ENCODE assay signal across 9 mouse cellular contexts in genomic region chr7:45155590-45155989, GRCm38 (mm10). TPM values are rescaled to one million over a fixed set of nuclear protein-coding genes. Genes with fewer than 3 reads are reported as not detected.
DNase-seq lines count a peak whose midpoint lies in the region; ATAC-seq and TF ChIP-seq lines count a peak whose summit lies in the region.
"Had no signal": no experiment of that assay in that cellular context is flagged by ENCODE, and none has a peak within 500 bp of the region (broad histone marks: within the 10 kb centered on the region; RNA-seq: fewer than 3 reads in every experiment).

No protein-coding gene starts in this region.

- WGBS in kidney, postnatal 0 days, result 86% methylated on average over 9 of the region's 9 CpGs
- WGBS in embryonic facial prominence, embryonic 14.5 days, result 88% methylated on average over 9 of the region's 9 CpGs
- WGBS in midbrain, postnatal 0 days, result 87% methylated on average over 9 of the region's 9 CpGs

- no peaks in the 10 kb centered on the region for H3K27me3 ChIP-seq in kidney, postnatal 0 days (ENCODE audit: insufficient read depth, low read length)
- H3K27me3 ChIP-seq in embryonic facial prominence, embryonic 14.5 days (replicated peaks; ENCODE audit: control insufficient read depth, insufficient read depth, low read length), result no peaks in the 10 kb centered on the region
- no peaks in the 10 kb centered on the region for H3K27me3 ChIP-seq in midbrain, postnatal 0 days (ENCODE audit: insufficient read depth, low read length)

- H3K36me3 ChIP-seq in kidney, postnatal 0 days (ENCODE audit: insufficient read depth, low read length), result peaks cover 13% of the 10 kb centered on the region; the same call in 1 of the 2 replicates
- H3K36me3 ChIP-seq in embryonic facial prominence, embryonic 14.5 days (ENCODE audit: control insufficient read depth, insufficient read depth, low read length), result peaks cover 37% of the 10 kb centered on the region; the same call in 1 of the 2 replicates
- peaks cover 28% of the 10 kb centered on the region for H3K36me3 ChIP-seq in midbrain, postnatal 0 days (ENCODE audit: insufficient read depth, low read length)

- 0 out of 2 replicates have a peak overlapping the region, but pooled peaks have one; percentile 73 for H3K4me2 ChIP-seq in kidney, postnatal 0 days (ENCODE audit: low read length)
- H3K4me2 ChIP-seq in embryonic facial prominence, embryonic 14.5 days (ENCODE audit: low read depth, low read length), result peak overlapping the region; percentile 86
- H3K4me2 ChIP-seq in midbrain, postnatal 0 days (ENCODE audit: low read depth, low read length, poor library complexity, severe bottlenecking), result peak overlapping the region; percentile 69

- H3K4me3 ChIP-seq in kidney, postnatal 0 days (replicated peaks; ENCODE audit: low read depth, low read length), result no peak overlapping the region
- H3K4me3 ChIP-seq in embryonic facial prominence, embryonic 14.5 days (ENCODE audit: low read depth, low read length), result no peak overlapping the region
- no peak overlapping the region for H3K4me3 ChIP-seq in midbrain, postnatal 0 days (ENCODE audit: low read depth, low read length)

- no peak for ATAC-seq in kidney, postnatal 0 days (replicated peaks; ENCODE audit: low FRiP score, low read depth)
- no peak for ATAC-seq in embryonic facial prominence, embryonic 14.5 days (ENCODE audit: low read depth)
- ATAC-seq in midbrain, postnatal 0 days (ENCODE audit: low FRiP score), result no peak

- TF ChIP-seq CTCF in kidney, postnatal 0 days (IDR thresholded peaks at IDR 0.05; ENCODE audit: low read depth), result no peak
- TF ChIP-seq CTCF in midbrain, postnatal 0 days (IDR thresholded peaks at IDR 0.05), result no peak

- H3K9me3 ChIP-seq in kidney, postnatal 0 days (replicated peaks; ENCODE audit: low read length), result no peaks in the 10 kb centered on the region
- H3K9me3 ChIP-seq in embryonic facial prominence, embryonic 14.5 days (ENCODE audit: control insufficient read depth, low read length), result no peaks in the 10 kb centered on the region
- H3K9me3 ChIP-seq in midbrain, postnatal 0 days (ENCODE audit: low read length), result no peaks in the 10 kb centered on the region

- peaks cover 5% of the 10 kb centered on the region for H3K4me1 ChIP-seq in kidney, postnatal 0 days (replicated peaks; ENCODE audit: insufficient read depth, low read length)
- peaks cover 11% of the 10 kb centered on the region for H3K4me1 ChIP-seq in embryonic facial prominence, embryonic 14.5 days (ENCODE audit: control insufficient read depth, insufficient read depth, low read length)
- no peaks in the 10 kb centered on the region for H3K4me1 ChIP-seq in midbrain, postnatal 0 days (ENCODE audit: insufficient read depth, low read length)

- peak; percentile 54 for DNase-seq in cerebellum, adult 11-12 months
- no peak for DNase-seq in cerebellum, adult 11 months
- DNase-seq in kidney, postnatal 0 days (ENCODE audit: low spot score), result no peak
- DNase-seq in kidney, postnatal 14 days, result no peak
- no peak for DNase-seq in embryonic facial prominence, embryonic 14.5 days (ENCODE audit: low spot score)
- DNase-seq in midbrain, postnatal 0 days (ENCODE audit: low spot score), result no peak
- DNase-seq in adrenal gland, adult (ENCODE audit: inconsistent age in 2 of 2, low spot score in 1 of 2), result no peak
- no peak for DNase-seq in urinary bladder, adult 2 months (ENCODE audit: low spot score)

- no peak overlapping the region for H3K27ac ChIP-seq in kidney, postnatal 0 days
- H3K27ac ChIP-seq in embryonic facial prominence, embryonic 14.5 days (replicated peaks; ENCODE audit: low read depth, low read length), result peak overlapping the region; percentile 70
- H3K27ac ChIP-seq in midbrain, postnatal 0 days (ENCODE audit: low read depth, low read length), result no peak overlapping the region

- no peak overlapping the region for H3K9ac ChIP-seq in kidney, postnatal 0 days (ENCODE audit: low read depth, low read length)
- no peak overlapping the region for H3K9ac ChIP-seq in embryonic facial prominence, embryonic 14.5 days (ENCODE audit: low read depth, low read length)
- no peak overlapping the region for H3K9ac ChIP-seq in midbrain, postnatal 0 days (replicated peaks; ENCODE audit: low read length, poor library complexity, severe bottlenecking)

RNA-seq across cellular contexts. Expression of gene Aldh16a1, which starts 1.2 kb away (rescaled TPM):
- 55.4 and 62.7 TPM in 2 replicates for polyA plus RNA-seq in kidney, postnatal 0 days (2015; fragmentation: Nextera tagmentation; extraction: Ambion mirVana)
- 36.8 and 39.4 TPM in 2 replicates for polyA plus RNA-seq in embryonic facial prominence, embryonic 14.5 days (2014; fragmentation: Nextera tagmentation; extraction: Ambion mirVana)
- total RNA-seq in midbrain, postnatal 0 days (2014; rRNA removed), result 18.9 and 22.0 TPM in 2 replicates
- polyA plus RNA-seq in midbrain, postnatal 0 days (2015; fragmentation: Nextera tagmentation; extraction: Ambion mirVana), result 12.9 and 15.2 TPM in 2 replicates
- 27.7 and 30.9 TPM in 2 replicates for polyA plus RNA-seq in urinary bladder, adult 2 months (2012; rRNA removed)

RNA-seq across cellular contexts. Expression of gene Pih1d1, which starts 1.5 kb away (rescaled TPM):
- 81.3 and 88.6 TPM in 2 replicates for polyA plus RNA-seq in kidney, postnatal 0 days (2015; fragmentation: Nextera tagmentation; extraction: Ambion mirVana)
- polyA plus RNA-seq in embryonic facial prominence, embryonic 14.5 days (2014; fragmentation: Nextera tagmentation; extraction: Ambion mirVana), result 80.3 and 88.8 TPM in 2 replicates
- total RNA-seq in midbrain, postnatal 0 days (2014; rRNA removed), result 104 and 124 TPM in 2 replicates
- 77.1 and 81.6 TPM in 2 replicates for polyA plus RNA-seq in midbrain, postnatal 0 days (2015; fragmentation: Nextera tagmentation; extraction: Ambion mirVana)
- 48.3 and 58.3 TPM in 2 replicates for polyA plus RNA-seq in urinary bladder, adult 2 months (2012; rRNA removed)

RNA-seq across cellular contexts. Expression of gene Slc17a7, which starts 8.2 kb away (rescaled TPM):
- polyA plus RNA-seq in kidney, postnatal 0 days (2015; fragmentation: Nextera tagmentation; extraction: Ambion mirVana), result 0.17 TPM in 2 replicates
- polyA plus RNA-seq in embryonic facial prominence, embryonic 14.5 days (2014; fragmentation: Nextera tagmentation; extraction: Ambion mirVana), result 0.87 and 1.3 TPM in 2 replicates
- total RNA-seq in midbrain, postnatal 0 days (2014; rRNA removed), result 1.9 and 2.5 TPM in 2 replicates
- 0.95 and 0.96 TPM in 2 replicates for polyA plus RNA-seq in midbrain, postnatal 0 days (2015; fragmentation: Nextera tagmentation; extraction: Ambion mirVana)
- polyA plus RNA-seq in urinary bladder, adult 2 months (2012; rRNA removed), result 0.03 and 0.04 TPM in 2 replicates

RNA-seq across cellular contexts. Expression of gene Flt3l, which starts 19.4 kb away (rescaled TPM):
- polyA plus RNA-seq in kidney, postnatal 0 days (2015; fragmentation: Nextera tagmentation; extraction: Ambion mirVana), result 2.2 and 2.4 TPM in 2 replicates
- 2.3 TPM in 2 replicates for polyA plus RNA-seq in embryonic facial prominence, embryonic 14.5 days (2014; fragmentation: Nextera tagmentation; extraction: Ambion mirVana)
- 3.4 and 7.8 TPM in 2 replicates for total RNA-seq in midbrain, postnatal 0 days (2014; rRNA removed)
- polyA plus RNA-seq in midbrain, postnatal 0 days (2015; fragmentation: Nextera tagmentation; extraction: Ambion mirVana), result 1.3 and 1.7 TPM in 2 replicates
- polyA plus RNA-seq in urinary bladder, adult 2 months (2012; rRNA removed), result 74.5 and 83.1 TPM in 2 replicates

RNA-seq across cellular contexts. Expression of gene Gm45713, which starts 19.6 kb away (rescaled TPM):
- 0.83 and 1.3 TPM in 2 replicates for polyA plus RNA-seq in kidney, postnatal 0 days (2015; fragmentation: Nextera tagmentation; extraction: Ambion mirVana)
- 0.47 and 0.61 TPM in 2 replicates for polyA plus RNA-seq in embryonic facial prominence, embryonic 14.5 days (2014; fragmentation: Nextera tagmentation; extraction: Ambion mirVana)
- 2.0 TPM in 1 of 2 replicates, not detected in the other for total RNA-seq in midbrain, postnatal 0 days (2014; rRNA removed)
- 0.39 TPM in 1 of 2 replicates, not detected in the other for polyA plus RNA-seq in midbrain, postnatal 0 days (2015; fragmentation: Nextera tagmentation; extraction: Ambion mirVana)
- polyA plus RNA-seq in urinary bladder, adult 2 months (2012; rRNA removed), result 0.28 and 0.44 TPM in 2 replicates
- total RNA-seq: adrenal gland, adult 18-20 months had no signal
